Mouse (Mus musculus) erythroblast, embryonic 14.5 days (primary cell): ENCODE results near the gene Mrps11. TPM values are rescaled to one million over a fixed set of nuclear protein-coding genes. Genes with fewer than 3 reads are reported as not detected.

Experiments used
- H3K27me3 ChIP-seq: 2 replicates; pipeline ENCODE4 v1.6.1; 2012; ENCODE audit warnings: inconsistent platforms; ENCODE audit not compliant: control insufficient read depth
- H3K36me3 ChIP-seq: 2 replicates; pipeline ENCODE4 v1.6.1; 2012; ENCODE audit warnings: mild to moderate bottlenecking, inconsistent platforms; ENCODE audit not compliant: control insufficient read depth
- H3K4me1 ChIP-seq: 2 replicates; pipeline ENCODE4 v1.6.1; 2012; ENCODE audit warnings: inconsistent platforms; ENCODE audit not compliant: control insufficient read depth
- H3K4me3 ChIP-seq: replicated peaks from 2 replicates; pipeline ENCODE3; 2012; ENCODE audit warnings: moderate library complexity, mild to moderate bottlenecking, inconsistent platforms
- H3K9me3 ChIP-seq: 2 replicates; pipeline ENCODE4 v1.6.1; 2012; ENCODE audit warnings: low read length, inconsistent platforms, mixed read lengths; ENCODE audit not compliant: control insufficient read depth
- GATA1 ChIP-seq: IDR thresholded peaks from 2 replicates; pipeline ENCODE4 v1.6.1; 2012; ENCODE audit warnings: low read length, inconsistent platforms, mixed read lengths
- TAL1 ChIP-seq: IDR thresholded peaks from 3 replicates; pipeline ENCODE4 v1.6.1; 2012; ENCODE audit warnings: low read length, inconsistent platforms, mixed read lengths
- polyA plus RNA-seq: library from polyadenylated mRNA; stranded (reverse); fragments of >175 nt; gene quantifications from 2 replicates; pipeline ENCODE4 v1.2.3, GENCODE M21; 2012

Mrps11 gene
- polyA plus RNA-seq, 1 experiment: 10.2 TPM

DNA sequence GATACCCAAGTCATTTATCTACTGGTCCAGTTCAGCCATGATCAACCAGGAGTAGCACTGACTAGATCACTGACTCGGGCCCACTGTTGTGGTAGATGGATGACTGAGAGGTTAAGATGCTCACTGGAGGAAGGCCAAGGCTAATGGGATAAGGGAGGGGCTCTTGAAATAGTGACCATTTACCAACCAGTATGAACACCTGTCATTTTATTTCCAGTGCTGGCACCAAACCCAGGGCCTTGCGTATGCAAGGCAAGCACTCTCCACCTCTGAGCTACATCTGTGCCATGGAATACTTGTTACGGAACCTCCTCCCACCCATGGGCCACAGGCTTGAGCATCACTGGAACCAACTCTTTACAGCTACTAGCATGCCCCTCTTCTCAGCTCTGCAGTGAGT, 19.1 kb upstream of the Mrps11 start:
- TF ChIP-seq TAL1 (no peak), GATA1 (no peak)
- no peaks in the 10 kb centered on the region for H3K4me1 ChIP-seq
- no peaks in the 10 kb centered on the region for H3K27me3 ChIP-seq
- no peaks in the 10 kb centered on the region for H3K36me3 ChIP-seq
- H3K9me3 ChIP-seq: no peaks in the 10 kb centered on the region
- H3K4me3 ChIP-seq: no peak overlapping the region

DNA sequence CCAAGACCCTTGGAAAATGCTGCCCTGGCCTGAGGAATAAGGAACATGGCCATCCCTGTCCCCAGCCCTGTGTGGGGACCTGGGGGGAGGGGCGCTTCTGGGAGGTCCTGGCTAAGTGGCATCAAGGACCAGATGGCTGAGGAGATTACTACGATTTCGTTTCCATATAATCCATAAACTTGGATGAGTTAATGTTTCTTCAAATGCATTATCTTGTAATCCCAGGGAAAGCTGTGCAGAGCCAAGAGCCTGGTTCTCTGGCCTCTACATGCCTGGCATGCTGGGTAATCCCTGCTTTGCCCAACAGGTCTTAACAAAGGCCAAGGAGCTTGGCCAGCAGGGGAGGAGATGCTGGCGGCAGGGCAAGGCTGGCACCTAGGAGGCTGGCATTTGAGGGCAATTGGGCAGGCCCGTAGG, 17.7 kb upstream of the Mrps11 start:
- Histone ChIP-seq H3K27me3 (no peaks in the 10 kb centered on the region), H3K9me3 (no peaks in the 10 kb centered on the region), H3K4me1 (no peaks in the 10 kb centered on the region), H3K36me3 (no peaks in the 10 kb centered on the region), H3K4me3 (no peak overlapping the region)
- TF ChIP-seq GATA1 (no peak), TAL1 (no peak)

- no peaks in the 10 kb centered on the region for H3K27me3 ChIP-seq
- H3K4me3 ChIP-seq: no peak overlapping the region
- TF ChIP-seq GATA1: no peak
- TF ChIP-seq TAL1: no peak
- no peaks in the 10 kb centered on the region for H3K9me3 ChIP-seq
- no peaks in the 10 kb centered on the region for H3K36me3 ChIP-seq
- H3K4me1 ChIP-seq: no peaks in the 10 kb centered on the region; the same call in 1 of the 2 replicates
Observed at GRCm38 (mm10) chr7:78766019-78766683, 16.8 kb upstream of the Mrps11 start.

GRCm38 (mm10) chr7:78767929-78768531, 14.9 kb upstream of the Mrps11 start:
- H3K27me3 ChIP-seq: no peaks in the 10 kb centered on the region
- no peaks in the 10 kb centered on the region; the same call in 1 of the 2 replicates for H3K4me1 ChIP-seq
- TF ChIP-seq GATA1 (no peak), TAL1 (no peak)

DNA sequence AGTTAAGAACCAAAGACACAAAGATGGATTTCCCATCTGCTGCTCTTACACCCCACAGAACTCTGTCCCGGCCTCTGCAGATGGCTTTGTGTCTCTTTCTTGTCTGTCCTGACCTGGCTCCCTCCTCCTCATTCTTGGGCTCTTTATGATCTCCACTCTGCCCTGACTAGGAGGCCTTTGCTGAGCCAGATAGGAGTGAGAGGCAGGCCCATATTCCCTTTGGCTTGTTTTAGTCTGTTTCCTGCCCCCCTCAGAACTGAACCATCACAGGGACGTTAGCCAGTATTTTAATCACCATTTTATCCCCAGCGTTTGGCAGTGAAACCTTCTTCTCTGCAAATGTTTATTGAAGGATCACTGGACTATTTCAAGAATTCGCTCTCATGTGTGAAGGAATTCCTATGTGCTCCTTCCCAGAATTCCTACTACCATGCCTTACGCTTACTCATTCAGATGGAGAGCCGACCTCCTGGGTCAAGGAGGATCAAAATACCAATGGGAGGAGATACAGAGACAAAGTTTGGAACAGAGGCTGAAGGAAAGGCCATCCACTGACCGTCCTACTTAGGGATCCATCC, 13.8 kb upstream of the Mrps11 start:
- no peaks in the 10 kb centered on the region for H3K27me3 ChIP-seq
- peaks cover 14% of the 10 kb centered on the region for H3K36me3 ChIP-seq
- no peak overlapping the region for H3K4me3 ChIP-seq
- TF ChIP-seq TAL1 (no peak), GATA1 (no peak)
- H3K9me3 ChIP-seq: no peaks in the 10 kb centered on the region
- H3K4me1 ChIP-seq: no peaks in the 10 kb centered on the region; the same call in 1 of the 2 replicates

More at GRCm38 (mm10) chr7:78767929-78768531, 14.9 kb upstream of the Mrps11 start:
- peaks cover 3% of the 10 kb centered on the region for H3K36me3 ChIP-seq
- no peaks in the 10 kb centered on the region for H3K9me3 ChIP-seq
- H3K4me3 ChIP-seq: no peak overlapping the region

DNA sequence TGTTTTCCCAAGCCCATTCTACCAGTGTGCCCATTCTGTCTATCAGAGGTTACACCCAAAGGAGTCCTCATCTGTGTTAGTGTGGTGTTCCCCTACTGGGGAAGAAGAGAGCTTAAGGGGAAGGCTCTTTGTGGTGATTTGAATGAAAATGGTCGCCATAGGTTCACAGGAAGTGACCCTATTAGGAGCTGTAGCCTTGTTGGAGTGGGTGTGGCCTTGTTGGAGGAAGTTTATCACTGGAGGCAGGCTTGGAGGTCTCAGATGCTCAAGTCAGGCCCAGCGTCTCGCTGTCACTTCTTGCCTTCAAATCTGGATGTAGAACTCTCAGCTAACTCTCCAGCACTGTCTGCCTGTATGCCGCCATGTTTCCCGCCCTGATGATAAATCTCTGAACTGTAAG, 12.0 kb upstream of the Mrps11 start:
- no peaks in the 10 kb centered on the region for H3K9me3 ChIP-seq
- peaks cover 31% of the 10 kb centered on the region for H3K36me3 ChIP-seq
- H3K4me3 ChIP-seq: no peak overlapping the region
- no peak for TF ChIP-seq TAL1
- TF ChIP-seq GATA1: no peak
- H3K4me1 ChIP-seq: no peaks in the 10 kb centered on the region; the same call in 1 of the 2 replicates
- no peaks in the 10 kb centered on the region for H3K27me3 ChIP-seq

DNA sequence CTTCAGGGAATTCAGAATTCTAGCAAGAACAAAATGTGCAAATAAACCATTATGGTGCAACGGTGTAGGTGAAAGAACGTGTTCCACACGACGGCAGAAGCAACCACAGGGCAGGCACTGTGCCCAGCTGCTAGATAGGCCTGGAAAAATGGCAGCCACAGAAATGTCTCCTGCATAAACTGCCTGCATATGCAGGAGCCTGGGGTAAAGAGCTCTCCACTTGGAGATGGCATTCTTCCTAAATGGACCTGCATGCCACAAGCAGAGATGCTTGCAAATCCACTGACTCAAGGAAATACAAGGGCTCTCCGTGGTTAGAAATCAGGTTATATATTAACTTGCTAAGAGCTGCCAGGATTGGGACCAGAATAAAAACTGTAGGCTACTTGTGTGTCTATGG, 4.2 kb upstream of the Mrps11 start:
- peaks cover 71% of the 10 kb centered on the region for H3K36me3 ChIP-seq

GRCm38 (mm10) chr7:78785906-78786305, 3.0 kb downstream of the Mrps11 start:
- H3K4me3 ChIP-seq: no peak overlapping the region
- peaks cover 68% of the 10 kb centered on the region for H3K36me3 ChIP-seq
- no peaks in the 10 kb centered on the region for H3K9me3 ChIP-seq

More for the DNA sequence above, 4.2 kb upstream of the Mrps11 start:
- no peak overlapping the region for H3K4me3 ChIP-seq
- no peaks in the 10 kb centered on the region for H3K27me3 ChIP-seq
- H3K9me3 ChIP-seq: no peaks in the 10 kb centered on the region
- H3K4me1 ChIP-seq: peaks cover 18% of the 10 kb centered on the region
- no peak for TF ChIP-seq GATA1
- no peak for TF ChIP-seq TAL1

DNA sequence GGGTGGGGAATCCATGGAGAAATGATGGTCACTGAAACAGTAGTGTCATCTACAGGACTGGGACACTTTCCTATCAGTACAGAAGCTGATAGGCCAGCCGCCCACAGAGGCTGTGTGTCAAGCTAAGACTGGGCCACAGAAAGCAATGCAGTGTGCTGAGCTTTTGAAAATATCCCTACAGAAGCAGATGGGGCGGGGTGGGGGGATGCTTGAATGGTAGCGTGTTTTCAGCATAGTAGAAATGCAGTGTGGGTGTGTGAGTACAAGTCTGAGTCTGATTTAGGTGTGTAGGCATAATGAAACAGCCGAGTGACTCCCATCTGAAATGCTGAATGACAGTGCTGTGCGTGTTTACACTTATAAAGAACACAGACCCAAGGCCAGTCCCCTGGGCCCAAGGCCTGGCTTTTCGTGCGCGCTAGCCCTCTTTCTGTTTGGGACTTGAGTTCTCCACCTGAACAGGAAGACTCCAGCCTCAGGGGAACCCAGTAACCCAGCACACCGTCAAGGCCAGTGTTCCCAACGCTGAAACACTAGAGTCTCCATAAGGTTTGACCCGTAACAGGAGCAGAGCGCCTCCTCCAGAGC, 5.0 kb downstream of the Mrps11 start:
- Histone ChIP-seq H3K4me1 (peaks cover 32% of the 10 kb centered on the region), H3K4me3 (no peak overlapping the region), H3K36me3 (peaks cover 83% of the 10 kb centered on the region), H3K9me3 (no peaks in the 10 kb centered on the region), H3K27me3 (no peaks in the 10 kb centered on the region)
- TF ChIP-seq TAL1 (no peak), GATA1 (no peak)

More at GRCm38 (mm10) chr7:78785906-78786305, 3.0 kb downstream of the Mrps11 start:
- TF ChIP-seq TAL1 (no peak), GATA1 (no peak)
- Histone ChIP-seq H3K27me3 (no peaks in the 10 kb centered on the region), H3K4me1 (peaks cover 44% of the 10 kb centered on the region)
